Mouse (Mus musculus): Measurements from ENCODE around the gene Nbea.

DNA sequence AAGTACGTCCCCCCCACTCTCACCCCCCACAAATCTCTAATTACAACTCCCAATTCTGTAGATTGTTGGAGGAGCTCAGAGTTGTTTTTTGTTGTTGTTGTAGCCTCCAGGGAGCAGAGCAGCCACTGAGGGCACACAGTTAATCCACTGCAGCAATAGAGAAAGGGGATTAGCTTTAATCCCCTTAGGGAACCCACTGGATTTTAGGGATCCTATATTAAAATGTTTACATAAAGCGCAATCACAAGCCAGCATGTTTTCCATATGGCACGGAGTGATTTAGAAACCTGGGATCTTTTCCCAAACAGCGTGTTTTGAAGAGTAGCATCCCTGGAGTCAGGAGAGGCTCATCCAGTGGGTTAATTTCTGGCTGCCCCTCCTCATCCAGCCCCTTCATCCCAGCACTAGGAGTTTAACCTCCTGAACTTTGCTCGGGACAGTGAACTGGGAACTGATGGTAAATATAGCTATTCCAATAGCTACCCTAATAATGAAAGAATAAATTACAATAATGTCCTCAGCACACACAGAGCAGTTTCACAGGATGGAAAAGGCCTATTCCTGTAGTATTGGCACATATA lies 394.8 kb downstream of the Nbea start:
- TF ChIP-seq POLR2AphosphoS5 (IDR thresholded peaks at IDR 0.05; ENCODE audit: insufficient replicate concordance, low read depth, low read length) (no peak), GATA1 (IDR thresholded peaks at IDR 0.05; ENCODE audit: borderline replicate concordance, low read length) (no peak)
